Mouse (Mus musculus): ENCODE measurements around the gene Psg17.

DNA sequence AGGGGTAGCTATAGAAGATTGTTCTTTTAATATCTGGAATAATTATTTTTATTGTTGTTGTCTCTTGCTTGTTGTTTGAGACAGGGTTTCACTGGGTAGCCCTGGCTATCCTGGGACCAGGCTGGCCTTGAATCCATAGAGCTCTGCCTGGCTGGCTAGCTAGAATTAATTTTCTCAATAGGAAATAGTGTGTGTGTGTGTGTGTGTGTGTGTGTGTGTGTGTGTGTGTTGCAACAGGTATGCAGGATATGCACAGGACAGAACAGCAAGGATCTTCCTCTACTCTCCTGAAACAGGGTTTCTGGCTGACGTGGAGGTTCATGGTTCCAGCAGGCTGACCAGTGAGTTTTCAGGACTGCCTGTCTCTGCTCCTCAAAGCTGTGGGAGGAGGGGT, 19.8 kb upstream of the Psg17 start:
- TF ChIP-seq CTCF (IDR thresholded peaks at IDR 0.05; ENCODE audit: borderline replicate concordance, extremely low read depth, insufficient read depth, insufficient read length): no peak
- no peak for TF ChIP-seq POLR2A (IDR thresholded peaks at IDR 0.05; ENCODE audit: borderline replicate concordance, extremely low read depth, insufficient read depth, insufficient read length, poor library complexity, severe bottlenecking)
